Mouse (Mus musculus) embryonic fibroblast, embryonic 13.5 days (primary cell): ENCODE measurements around the gene Gm11757. TPM values are rescaled to one million over a fixed set of nuclear protein-coding genes. Genes with fewer than 3 reads are reported as not detected.
"Not testable (repeated sequence)": the region's sequence is repeated elsewhere in the genome, so short reads cannot be mapped to it uniquely, and the experiment has no call there.

Experiments
- H3K27ac ChIP-seq: 2 replicates; pipeline ENCODE4 v1.5.1; 2012; ENCODE audit warnings: low read length, control low read depth, inconsistent platforms; ENCODE audit not compliant: insufficient read depth
- H3K4me1 ChIP-seq: 2 replicates; pipeline ENCODE4 v1.6.1; 2011; ENCODE audit warnings: low read length; ENCODE audit not compliant: control insufficient read depth, insufficient read depth
- H3K4me3 ChIP-seq: 2 replicates; pipeline ENCODE4 v1.5.1; 2011; ENCODE audit warnings: mild to moderate bottlenecking, control low read depth, low read length; ENCODE audit not compliant: insufficient read depth
- polyA plus RNA-seq: library from polyadenylated mRNA; stranded (reverse); fragments of >200 nt; gene quantifications from 2 replicates; pipeline ENCODE4 v1.2.4, GENCODE M21; 2011; ENCODE audit warnings: low read depth; ENCODE audit not compliant: missing spikeins, insufficient read length

Gm11757 gene
- polyA plus RNA-seq: not detected in 2 replicates

DNA sequence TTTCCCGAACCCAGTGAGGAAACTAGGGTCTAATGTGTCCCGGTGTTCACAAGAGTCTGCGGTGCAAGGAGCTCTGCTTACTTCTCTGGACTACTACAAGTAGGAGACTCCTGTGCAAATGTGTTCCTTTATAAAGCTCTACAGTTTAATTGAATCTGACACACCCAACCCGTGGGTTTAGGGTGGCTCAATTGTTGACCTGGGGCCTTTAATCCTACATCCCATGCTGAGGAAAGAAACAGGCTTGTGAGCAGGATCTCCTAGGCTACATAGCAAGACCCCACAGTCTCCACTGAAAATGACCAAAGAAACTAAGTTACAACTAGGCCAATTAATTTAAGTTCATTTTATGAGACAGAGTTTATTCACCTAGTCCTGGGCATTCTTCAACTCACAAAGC lies at the start of gene Gm11757:
TSS of gene Gm11757 (minus strand) at position 101 of the 400 bp plus-strand sequence.
- H3K4me3 ChIP-seq, H3K4me1 ChIP-seq: not testable (repeated sequence)

DNA sequence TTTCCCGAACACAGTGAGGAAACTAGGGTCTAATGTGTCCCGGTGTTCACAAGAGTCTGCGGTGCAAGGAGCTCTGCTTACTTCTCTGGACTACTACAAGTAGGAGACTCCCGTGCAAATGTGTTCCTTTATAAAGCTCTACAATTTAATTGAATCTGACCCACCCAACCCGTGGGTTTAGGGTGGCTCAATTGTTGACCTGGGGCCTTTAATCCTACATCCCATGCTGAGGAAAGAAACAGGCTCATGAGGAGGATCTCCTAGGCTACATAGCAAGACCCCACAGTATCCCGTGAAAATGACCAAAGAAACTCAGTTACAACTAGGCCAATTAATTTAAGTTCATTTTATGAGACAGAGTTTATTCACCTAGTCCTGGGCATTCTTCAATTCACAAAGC lies 29.7 kb upstream of the Gm11757 start, which contains the start of gene Gm11756:
TSS of gene Gm11756 (minus strand) at position 101 of the 400 bp plus-strand sequence.
- H3K4me1 ChIP-seq, H3K4me3 ChIP-seq, H3K27ac ChIP-seq: not testable (repeated sequence)

More for the DNA sequence above, at the start of gene Gm11757:
- H3K27ac ChIP-seq: not testable (repeated sequence)

DNA sequence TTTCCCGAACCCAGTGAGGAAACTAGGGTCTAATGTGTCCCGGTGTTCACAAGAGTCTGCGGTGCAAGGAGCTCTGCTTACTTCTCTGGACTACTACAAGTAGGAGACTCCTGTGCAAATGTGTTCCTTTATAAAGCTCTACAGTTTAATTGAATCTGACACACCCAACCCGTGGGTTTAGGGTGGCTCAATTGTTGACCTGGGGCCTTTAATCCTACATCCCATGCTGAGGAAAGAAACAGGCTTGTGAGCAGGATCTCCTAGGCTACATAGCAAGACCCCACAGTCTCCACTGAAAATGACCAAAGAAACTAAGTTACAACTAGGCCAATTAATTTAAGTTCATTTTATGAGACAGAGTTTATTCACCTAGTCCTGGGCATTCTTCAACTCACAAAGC lies 14.9 kb upstream of the Gm11757 start, which contains the start of gene Gm13871:
TSS of gene Gm13871 (minus strand) at position 101 of the 400 bp plus-strand sequence.
- not testable (repeated sequence) for H3K4me3 ChIP-seq, H3K27ac ChIP-seq

DNA sequence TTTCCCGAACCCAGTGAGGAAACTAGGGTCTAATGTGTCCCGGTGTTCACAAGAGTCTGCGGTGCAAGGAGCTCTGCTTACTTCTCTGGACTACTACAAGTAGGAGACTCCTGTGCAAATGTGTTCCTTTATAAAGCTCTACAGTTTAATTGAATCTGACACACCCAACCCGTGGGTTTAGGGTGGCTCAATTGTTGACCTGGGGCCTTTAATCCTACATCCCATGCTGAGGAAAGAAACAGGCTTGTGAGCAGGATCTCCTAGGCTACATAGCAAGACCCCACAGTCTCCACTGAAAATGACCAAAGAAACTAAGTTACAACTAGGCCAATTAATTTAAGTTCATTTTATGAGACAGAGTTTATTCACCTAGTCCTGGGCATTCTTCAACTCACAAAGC lies 14.7 kb downstream of the Gm11757 start, which contains the start of gene Gm11758:
TSS of gene Gm11758 (minus strand) at position 101 of the 400 bp plus-strand sequence.
- H3K27ac ChIP-seq, H3K4me3 ChIP-seq, H3K4me1 ChIP-seq: not testable (repeated sequence)

More for the DNA sequence above, 14.9 kb upstream of the Gm11757 start, which contains the start of gene Gm13871:
- H3K4me1 ChIP-seq: not testable (repeated sequence)

Other genes with a start within 250 kb of the Gm11757 start
- gene Gm11239, start 222.8 kb downstream of the Gm11757 start, polyA plus RNA-seq: not detected in 2 replicates
- gene Gm428, start 207.6 kb downstream of the Gm11757 start, polyA plus RNA-seq: not detected in 2 replicates
- 0.14 TPM in 1 of 2 replicates, not detected in the other for gene Rasef, start 100.1 kb downstream of the Gm11757 start, polyA plus RNA-seq
- gene Gm11758, start 14.8 kb downstream of the Gm11757 start, polyA plus RNA-seq: not detected in 2 replicates
- not detected in 2 replicates for gene Gm13871, start 14.8 kb upstream of the Gm11757 start, polyA plus RNA-seq
- not detected in 2 replicates for gene Gm11756, start 29.6 kb upstream of the Gm11757 start, polyA plus RNA-seq
- gene 2310002L09Rik, start 59.7 kb upstream of the Gm11757 start, polyA plus RNA-seq: not detected in 2 replicates
- 0.63 and 1.6 TPM in 2 replicates for gene Frmd3, start 122.3 kb upstream of the Gm11757 start, polyA plus RNA-seq